Mouse (Mus musculus): Measurements from ENCODE around the gene Igfn1.

GRCm38 (mm10) chr1:136006292-136006748 is at the start of gene Igfn1:
- TF ChIP-seq POLR2A (IDR thresholded peaks at IDR 0.05; ENCODE audit: borderline replicate concordance, extremely low read depth, insufficient read depth, insufficient read length, poor library complexity, severe bottlenecking) (no peak), CTCF (IDR thresholded peaks at IDR 0.05; ENCODE audit: borderline replicate concordance, extremely low read depth, insufficient read depth, insufficient read length) (no peak)
